Mouse (Mus musculus): ENCODE data around the gene Chil3.
"Not testable (repeated sequence)": the region's sequence is repeated elsewhere in the genome, so short reads cannot be mapped to it uniquely, and the experiment has no call there.

Gene Chil3

GRCm38 (mm10) chr3:106167464-106167863 is at the start of gene Chil3:
TSS of gene Chil3 (minus strand) at chr3:106167564.
- no peak for DNase-seq (ENCODE audit: low read depth, low spot score)

- not testable (repeated sequence) for DNase-seq (ENCODE audit: low read depth, low spot score)
These were observed 30.7 kb upstream of the Chil3 start for GRCm38 (mm10) chr3:106198030-106198429.

- DNase-seq (ENCODE audit: low read depth, low spot score): not testable (repeated sequence)
These were observed 29.9 kb upstream of the Chil3 start for GRCm38 (mm10) chr3:106197246-106197645.

GRCm38 (mm10) chr3:106196276-106196675 is 28.9 kb upstream of the Chil3 start:
- no peak for DNase-seq (ENCODE audit: low read depth, low spot score)

GRCm38 (mm10) chr3:106195486-106195885 is 28.1 kb upstream of the Chil3 start:
- DNase-seq (ENCODE audit: low read depth, low spot score): no peak

GRCm38 (mm10) chr3:106187991-106188390 is 20.6 kb upstream of the Chil3 start:
- DNase-seq (ENCODE audit: low read depth, low spot score): no peak

GRCm38 (mm10) chr3:106177509-106178189 is 10.3 kb upstream of the Chil3 start:
- no peak for DNase-seq (ENCODE audit: low read depth, low spot score)

GRCm38 (mm10) chr3:106174971-106175370 is 7.6 kb upstream of the Chil3 start:
- DNase-seq (ENCODE audit: low read depth, low spot score): not testable (repeated sequence)

GRCm38 (mm10) chr3:106172506-106172905 is 5.1 kb upstream of the Chil3 start:
- DNase-seq (ENCODE audit: low read depth, low spot score): not testable (repeated sequence)

- DNase-seq (ENCODE audit: low read depth, low spot score): no peak
These were observed 3.9 kb upstream of the Chil3 start for GRCm38 (mm10) chr3:106171135-106171731.

- no peak for DNase-seq (ENCODE audit: low read depth, low spot score)
These were observed 3.2 kb upstream of the Chil3 start for GRCm38 (mm10) chr3:106170522-106171053.

GRCm38 (mm10) chr3:106154413-106154812 is 13.0 kb downstream of the Chil3 start:
- DNase-seq (ENCODE audit: low read depth, low spot score): no peak

- no peak for DNase-seq (ENCODE audit: low read depth, low spot score)
These were observed 23.3 kb downstream of the Chil3 start for GRCm38 (mm10) chr3:106144081-106144480.

- peak; percentile 74 for DNase-seq (ENCODE audit: low read depth, low spot score)
These were observed 35.7 kb downstream of the Chil3 start for GRCm38 (mm10) chr3:106131690-106132089.

- DNase-seq (ENCODE audit: low read depth, low spot score): no peak
These were observed 38.4 kb downstream of the Chil3 start for GRCm38 (mm10) chr3:106128807-106129493.

- no peak for DNase-seq (ENCODE audit: low read depth, low spot score)
These were observed 40.4 kb downstream of the Chil3 start for GRCm38 (mm10) chr3:106126999-106127398.

GRCm38 (mm10) chr3:106112929-106113328 is 54.4 kb downstream of the Chil3 start, which contains the start of gene Chia1:
TSS of gene Chia1 (plus strand) at chr3:106113229.
- DNase-seq (ENCODE audit: low read depth, low spot score): no peak

Data from brain, embryonic 18.5 days (tissue).